Mouse (Mus musculus): ENCODE measurements around the gene Drg1. TPM values are rescaled to one million over a fixed set of nuclear protein-coding genes. Genes with fewer than 3 reads are reported as not detected.

Drg1 gene
- total RNA-seq (2014; rRNA removed), result 115 and 147 TPM in 2 replicates
- 201 and 218 TPM in 2 replicates for polyA plus RNA-seq (2015; fragmentation: Nextera tagmentation; extraction: Ambion mirVana)

DNA sequence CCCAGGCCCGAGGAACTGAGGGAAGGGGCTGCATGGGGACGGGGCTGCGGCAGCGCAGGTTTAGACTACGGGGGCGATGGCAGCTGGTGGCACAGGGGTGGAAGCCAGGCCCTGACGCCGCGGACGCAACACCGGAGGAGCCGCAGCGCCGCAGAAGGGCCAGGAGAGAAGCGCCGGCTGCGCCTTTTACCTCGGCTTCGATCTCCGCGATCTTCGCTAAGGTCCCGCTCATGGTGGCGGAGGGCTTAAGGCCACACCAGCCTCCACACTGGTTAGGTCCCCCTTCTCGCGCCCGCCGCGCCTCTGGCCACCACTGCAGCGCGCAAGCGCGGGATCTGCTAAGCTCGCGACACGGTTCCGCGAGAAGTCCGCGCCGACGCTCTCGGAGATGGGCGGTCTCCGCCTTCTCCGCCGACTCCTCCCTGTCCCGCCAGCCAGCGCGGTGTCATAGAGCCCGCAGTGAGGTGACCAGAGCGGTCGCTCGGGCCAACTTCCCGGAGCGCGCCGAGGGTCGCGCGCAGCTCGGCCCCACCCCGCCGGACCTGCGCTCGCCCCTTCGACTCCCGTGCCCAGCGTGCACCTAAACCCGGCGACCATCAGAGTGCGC lies at the start of gene Drg1:
TSS of gene Drg1 (minus strand) at position 337 of the 607 bp plus-strand sequence.
- peak within 1 kb of the TSS; percentile 99 for H3K4me3 ChIP-seq (ENCODE audit: low read depth, low read length)
- H3K9me3 ChIP-seq (ENCODE audit: low read length), result no peaks in the 10 kb centered on the region
- H3K27ac ChIP-seq (ENCODE audit: low read depth, low read length), result peak within 1 kb of the TSS; percentile 97
- H3K27me3 ChIP-seq (ENCODE audit: insufficient read depth, low read length), result no peaks in the 10 kb centered on the region
- peak; percentile 98 for DNase-seq
- no peak; the same call in 1 of the 2 replicates for TF ChIP-seq CTCF (IDR thresholded peaks at IDR 0.05; ENCODE audit: low read depth)
- peak; percentile 99 for ATAC-seq
- peaks cover 24% of the 10 kb centered on the region for H3K36me3 ChIP-seq (ENCODE audit: insufficient read depth)
- peaks cover 9% of the 10 kb centered on the region for H3K4me1 ChIP-seq (ENCODE audit: insufficient read depth)
- peak within 1 kb of the TSS; percentile 74 for H3K4me2 ChIP-seq (ENCODE audit: low read depth)
- WGBS, result 2% methylated on average over 58 of the region's 72 CpGs
- peak within 1 kb of the TSS; percentile 98 for H3K9ac ChIP-seq

DNA sequence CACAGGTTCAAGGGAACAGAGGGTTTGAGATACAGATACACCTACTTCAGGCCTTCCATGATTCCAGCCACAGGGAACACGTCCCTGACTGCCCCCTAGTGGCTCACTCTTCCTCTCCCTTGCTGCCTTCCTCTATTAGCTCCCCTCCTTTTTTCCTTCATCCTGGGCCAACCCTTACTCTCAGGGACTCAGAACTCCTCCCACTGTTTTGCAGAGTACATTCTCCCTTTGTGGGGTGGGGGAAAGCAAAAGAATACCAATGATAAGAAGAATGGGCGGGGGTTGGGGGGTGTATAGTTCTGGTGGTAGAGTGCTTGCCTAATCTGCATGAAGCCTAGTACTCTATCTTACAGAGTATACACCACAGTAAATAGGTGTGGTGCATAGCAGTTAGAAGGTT lies 47.9 kb upstream of the Drg1 start:
- no peak overlapping the region for H3K9ac ChIP-seq
- H3K4me3 ChIP-seq (ENCODE audit: low read depth, low read length), result no peak overlapping the region
- no peak overlapping the region for H3K27ac ChIP-seq (ENCODE audit: low read depth, low read length)
- 37% methylated on average over 2 of the region's 2 CpGs for WGBS
- no peak overlapping the region for H3K4me2 ChIP-seq (ENCODE audit: low read depth)
- ATAC-seq (peak; percentile 64), DNase-seq (peak; percentile 51)
- no peaks in the 10 kb centered on the region for H3K4me1 ChIP-seq (ENCODE audit: insufficient read depth)
- no peaks in the 10 kb centered on the region for H3K9me3 ChIP-seq (ENCODE audit: low read length)
- TF ChIP-seq CTCF (IDR thresholded peaks at IDR 0.05; ENCODE audit: low read depth), result peak; percentile 65
- no peaks in the 10 kb centered on the region for H3K27me3 ChIP-seq (ENCODE audit: insufficient read depth, low read length)
- H3K36me3 ChIP-seq (ENCODE audit: insufficient read depth), result peaks cover 19% of the 10 kb centered on the region

DNA sequence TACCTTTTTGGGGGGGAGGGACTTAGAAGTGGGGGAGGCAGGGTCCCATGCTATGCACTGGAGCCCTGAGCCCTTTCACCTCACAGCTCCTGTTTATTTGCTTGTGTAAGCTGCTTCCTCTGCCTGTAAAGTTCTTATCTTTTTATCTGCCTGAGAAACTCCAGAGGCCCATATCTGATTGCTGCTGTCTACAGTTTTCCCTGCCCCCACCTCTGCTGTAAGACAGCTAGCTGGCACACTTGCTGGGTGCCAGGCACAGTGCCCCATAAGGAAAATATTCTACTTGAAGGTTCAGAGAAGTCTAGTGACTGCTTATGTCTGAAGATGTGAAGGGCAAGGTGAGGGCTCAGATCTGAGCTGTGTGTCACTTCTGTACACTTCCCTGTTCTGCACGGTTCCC lies 47.1 kb upstream of the Drg1 start:
- no peak for TF ChIP-seq CTCF (IDR thresholded peaks at IDR 0.05; ENCODE audit: low read depth)
- no peaks in the 10 kb centered on the region for H3K4me1 ChIP-seq (ENCODE audit: insufficient read depth)
- H3K9me3 ChIP-seq (ENCODE audit: low read length), result no peaks in the 10 kb centered on the region
- H3K27ac ChIP-seq (ENCODE audit: low read depth, low read length), result no peak overlapping the region
- H3K27me3 ChIP-seq (ENCODE audit: insufficient read depth, low read length), result no peaks in the 10 kb centered on the region
- ATAC-seq (no peak), DNase-seq (no peak)
- H3K4me2 ChIP-seq (ENCODE audit: low read depth), result no peak overlapping the region
- WGBS, result 88% methylated on average over 1 of the region's 1 CpGs
- no peak overlapping the region for H3K9ac ChIP-seq
- H3K36me3 ChIP-seq (ENCODE audit: insufficient read depth), result peaks cover 27% of the 10 kb centered on the region
- H3K4me3 ChIP-seq (ENCODE audit: low read depth, low read length), result no peak overlapping the region

DNA sequence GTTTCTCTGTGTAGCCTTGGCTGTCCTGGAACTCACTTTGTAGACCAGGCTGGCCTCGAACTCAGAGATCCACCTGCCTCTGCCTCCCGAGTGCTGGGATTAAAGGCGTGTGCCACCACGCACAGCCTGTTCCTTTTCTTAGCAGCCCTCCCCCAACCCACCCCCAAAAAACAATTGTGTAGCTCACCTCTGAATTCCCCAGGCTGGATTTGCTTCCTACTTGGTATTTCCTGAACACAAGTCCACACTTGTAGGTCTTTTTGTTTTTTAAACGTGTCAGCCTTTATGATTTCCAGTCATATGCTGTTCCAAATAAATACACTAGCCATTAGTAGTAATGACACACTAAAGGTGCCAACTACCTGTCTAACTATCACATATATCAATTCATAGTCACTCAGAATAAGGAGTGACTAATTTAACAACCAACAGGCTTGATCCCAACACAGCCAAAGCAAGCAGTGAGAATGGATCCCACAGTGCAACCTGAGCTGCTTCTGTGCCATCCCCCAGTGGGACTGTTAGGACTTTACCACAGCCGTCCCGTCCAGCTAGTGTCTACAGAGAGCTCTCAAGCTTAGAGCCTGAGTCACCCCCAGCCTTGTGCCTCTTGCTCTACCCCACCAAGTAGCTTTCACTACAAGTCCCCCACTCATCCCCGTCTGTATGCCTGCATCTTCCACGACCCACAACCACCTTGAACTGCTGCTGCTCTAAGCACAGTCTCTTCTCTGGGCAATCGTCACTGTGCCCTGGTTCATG lies 45.6 kb upstream of the Drg1 start:
- no peak for TF ChIP-seq CTCF (IDR thresholded peaks at IDR 0.05; ENCODE audit: low read depth)
- DNase-seq (no peak), ATAC-seq (no peak)
- WGBS, result 88% methylated on average over 10 of the region's 10 CpGs
- Histone ChIP-seq H3K4me1 (ENCODE audit: insufficient read depth) (no peaks in the 10 kb centered on the region), H3K4me2 (ENCODE audit: low read depth) (no peak overlapping the region), H3K27ac (ENCODE audit: low read depth, low read length) (no peak overlapping the region), H3K36me3 (ENCODE audit: insufficient read depth) (peaks cover 42% of the 10 kb centered on the region), H3K27me3 (ENCODE audit: insufficient read depth, low read length) (no peaks in the 10 kb centered on the region), H3K9me3 (ENCODE audit: low read length) (no peaks in the 10 kb centered on the region), H3K4me3 (ENCODE audit: low read depth, low read length) (no peak overlapping the region), H3K9ac (no peak overlapping the region)

DNA sequence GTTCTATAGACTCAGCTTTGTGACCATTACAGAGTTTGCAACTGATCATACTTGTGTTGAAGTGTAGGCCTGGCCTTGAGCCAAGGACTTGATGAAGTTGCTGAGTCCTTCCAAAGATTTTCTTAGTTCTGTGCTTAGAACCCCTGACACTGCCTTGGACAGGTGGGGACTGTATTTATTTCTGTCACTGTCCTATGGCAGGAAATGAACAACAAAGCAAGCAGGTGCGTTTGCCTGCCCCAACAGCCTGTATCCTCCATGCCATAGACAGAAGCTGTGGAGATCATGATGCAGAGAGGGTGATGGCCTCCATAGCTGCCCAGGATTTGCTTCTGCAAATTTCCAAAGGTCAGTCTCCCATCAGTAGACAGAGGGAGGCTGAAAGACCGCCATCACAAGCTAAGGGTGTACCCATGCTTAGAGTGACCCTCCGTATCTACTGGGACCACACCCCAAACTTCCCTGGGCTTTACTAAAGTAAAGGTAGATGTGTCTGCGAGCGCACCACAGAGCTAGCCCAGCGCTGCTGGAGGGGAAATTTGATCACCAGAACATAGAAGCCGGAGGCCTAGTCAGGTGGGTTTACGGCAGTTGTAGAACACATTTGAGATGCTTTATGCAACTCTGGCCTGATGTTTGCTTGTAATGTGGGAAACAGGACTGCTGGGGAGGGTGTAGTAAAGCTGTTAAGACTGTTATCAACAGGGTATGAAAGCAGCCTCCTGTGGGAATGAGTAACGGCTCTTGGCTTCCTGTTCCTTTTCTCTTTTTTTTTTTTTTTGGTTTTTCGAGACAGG lies 44.8 kb upstream of the Drg1 start:
- Histone ChIP-seq H3K9me3 (ENCODE audit: low read length) (no peaks in the 10 kb centered on the region), H3K4me3 (ENCODE audit: low read depth, low read length) (no peak overlapping the region), H3K36me3 (ENCODE audit: insufficient read depth) (peaks cover 50% of the 10 kb centered on the region), H3K27me3 (ENCODE audit: insufficient read depth, low read length) (no peaks in the 10 kb centered on the region), H3K4me1 (ENCODE audit: insufficient read depth) (no peaks in the 10 kb centered on the region), H3K9ac (no peak overlapping the region), H3K4me2 (ENCODE audit: low read depth) (no peak overlapping the region), H3K27ac (ENCODE audit: low read depth, low read length) (no peak overlapping the region)
- ATAC-seq, result 0 out of 2 replicates have a peak, but pooled peaks have one; percentile 12
- TF ChIP-seq CTCF (IDR thresholded peaks at IDR 0.05; ENCODE audit: low read depth), result no peak
- 93% methylated on average over 9 of the region's 10 CpGs for WGBS
- no peak for DNase-seq

DNA sequence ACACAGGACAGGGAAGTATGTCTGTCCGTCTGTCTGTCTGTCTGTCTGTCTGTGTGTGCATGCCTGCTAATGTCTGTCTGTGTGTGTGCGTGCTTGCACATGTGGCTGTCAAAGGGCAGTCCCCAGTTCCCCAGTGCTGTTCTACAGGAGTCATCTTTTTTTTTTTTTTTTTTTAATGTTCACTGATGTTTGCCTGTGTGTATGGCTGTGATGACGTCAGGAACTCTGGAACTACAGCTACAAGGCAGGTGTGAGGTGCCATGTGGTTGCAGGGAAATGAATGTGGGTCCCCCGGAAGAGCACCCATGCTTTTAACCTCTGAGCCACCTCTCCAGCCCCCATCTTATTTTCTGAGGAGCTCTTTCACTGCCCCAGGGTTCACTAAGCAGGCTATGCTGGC lies 43.7 kb upstream of the Drg1 start:
- no peak for TF ChIP-seq CTCF (IDR thresholded peaks at IDR 0.05; ENCODE audit: low read depth)
- H3K4me2 ChIP-seq (ENCODE audit: low read depth), result no peak overlapping the region
- H3K9ac ChIP-seq, result no peak overlapping the region
- H3K36me3 ChIP-seq (ENCODE audit: insufficient read depth), result peaks cover 61% of the 10 kb centered on the region
- H3K4me3 ChIP-seq (ENCODE audit: low read depth, low read length), result no peak overlapping the region
- no peaks in the 10 kb centered on the region for H3K9me3 ChIP-seq (ENCODE audit: low read length)
- no peaks in the 10 kb centered on the region for H3K4me1 ChIP-seq (ENCODE audit: insufficient read depth)
- DNase-seq, result no peak
- H3K27ac ChIP-seq (ENCODE audit: low read depth, low read length), result no peak overlapping the region
- WGBS, result 95% methylated on average over 4 of the region's 4 CpGs
- H3K27me3 ChIP-seq (ENCODE audit: insufficient read depth, low read length), result no peaks in the 10 kb centered on the region
- ATAC-seq, result no peak

All from forebrain, postnatal 0 days (tissue).